Mouse (Mus musculus): ENCODE results near the gene Liph.
"Not testable (repeated sequence)": the region's sequence is repeated elsewhere in the genome, so short reads cannot be mapped to it uniquely, and the experiment has no call there.

The Liph gene

GRCm38 (mm10) chr16:21995304-21995703 is at the start of gene Liph:
TSS of gene Liph (minus strand) at chr16:21995663.
- peak; percentile 40 for DNase-seq (ENCODE audit: low read depth, low spot score)

GRCm38 (mm10) chr16:22043830-22044229 is 48.4 kb upstream of the Liph start:
- DNase-seq (ENCODE audit: low read depth, low spot score) = no peak

GRCm38 (mm10) chr16:22039978-22040377 is 44.5 kb upstream of the Liph start:
- DNase-seq (ENCODE audit: low read depth, low spot score) = no peak

- DNase-seq (ENCODE audit: low read depth, low spot score) = no peak
These were observed 43.1 kb upstream of the Liph start for GRCm38 (mm10) chr16:22038554-22038953.

- no peak for DNase-seq (ENCODE audit: low read depth, low spot score)
These were observed 32.0 kb upstream of the Liph start for GRCm38 (mm10) chr16:22027474-22027873.

- peak; percentile 12 for DNase-seq (ENCODE audit: low read depth, low spot score)
These were observed 26.7 kb upstream of the Liph start for GRCm38 (mm10) chr16:22022122-22022521.

GRCm38 (mm10) chr16:22015569-22015968 is 20.1 kb upstream of the Liph start:
- no peak for DNase-seq (ENCODE audit: low read depth, low spot score)

GRCm38 (mm10) chr16:22009596-22009995 is 14.1 kb upstream of the Liph start:
- peak; percentile 18 for DNase-seq (ENCODE audit: low read depth, low spot score)

GRCm38 (mm10) chr16:22009099-22009584 is 13.7 kb upstream of the Liph start, which contains the start of gene Senp2:
TSS of gene Senp2 (plus strand) at chr16:22009484.
- peak; percentile 100 for DNase-seq (ENCODE audit: low read depth, low spot score)

- DNase-seq (ENCODE audit: low read depth, low spot score) = no peak
These were observed 6.1 kb upstream of the Liph start for GRCm38 (mm10) chr16:22001606-22002005.

- no peak for DNase-seq (ENCODE audit: low read depth, low spot score)
These were observed 5.7 kb upstream of the Liph start for GRCm38 (mm10) chr16:22001172-22001571.

GRCm38 (mm10) chr16:21999941-22000690 is 4.7 kb upstream of the Liph start:
- no peak for DNase-seq (ENCODE audit: low read depth, low spot score)

GRCm38 (mm10) chr16:21998061-21998460 is 2.6 kb upstream of the Liph start:
- no peak for DNase-seq (ENCODE audit: low read depth, low spot score)

- no peak for DNase-seq (ENCODE audit: low read depth, low spot score)
These were observed 1.6 kb upstream of the Liph start for GRCm38 (mm10) chr16:21996881-21997641.

GRCm38 (mm10) chr16:21996402-21996801 is 939 bp upstream of the Liph start:
- no peak for DNase-seq (ENCODE audit: low read depth, low spot score)

GRCm38 (mm10) chr16:21991774-21992173 is 3.7 kb downstream of the Liph start:
- no peak for DNase-seq (ENCODE audit: low read depth, low spot score)

- not testable (repeated sequence) for DNase-seq (ENCODE audit: low read depth, low spot score)
These were observed 4.6 kb downstream of the Liph start for GRCm38 (mm10) chr16:21990893-21991292.

GRCm38 (mm10) chr16:21987956-21988355 is 7.5 kb downstream of the Liph start:
- no peak for DNase-seq (ENCODE audit: low read depth, low spot score)

- DNase-seq (ENCODE audit: low read depth, low spot score) = no peak
These were observed 9.3 kb downstream of the Liph start for GRCm38 (mm10) chr16:21986191-21986590.

- no peak for DNase-seq (ENCODE audit: low read depth, low spot score)
These were observed 11.4 kb downstream of the Liph start for GRCm38 (mm10) chr16:21984091-21984490.

- no peak for DNase-seq (ENCODE audit: low read depth, low spot score)
These were observed 11.9 kb downstream of the Liph start for GRCm38 (mm10) chr16:21983581-21983980.

- DNase-seq (ENCODE audit: low read depth, low spot score) = no peak
These were observed 12.3 kb downstream of the Liph start for GRCm38 (mm10) chr16:21983146-21983545.

GRCm38 (mm10) chr16:21977347-21977746 is 18.1 kb downstream of the Liph start:
- no peak for DNase-seq (ENCODE audit: low read depth, low spot score)

Measured in mesoderm, embryonic 11.5 days (tissue).